Mouse (Mus musculus) 416B (cell line): Measurements from ENCODE around the gene D10Jhu81e.
A peak's percentile ranks its signal among the peaks of the same experiment; 100 is the strongest.

Source experiments
- DNase-seq: peaks from one replicate; pipeline ENCODE4 v3.0.0; 2011; ENCODE audit warnings: low read depth

Gene D10Jhu81e

DNA sequence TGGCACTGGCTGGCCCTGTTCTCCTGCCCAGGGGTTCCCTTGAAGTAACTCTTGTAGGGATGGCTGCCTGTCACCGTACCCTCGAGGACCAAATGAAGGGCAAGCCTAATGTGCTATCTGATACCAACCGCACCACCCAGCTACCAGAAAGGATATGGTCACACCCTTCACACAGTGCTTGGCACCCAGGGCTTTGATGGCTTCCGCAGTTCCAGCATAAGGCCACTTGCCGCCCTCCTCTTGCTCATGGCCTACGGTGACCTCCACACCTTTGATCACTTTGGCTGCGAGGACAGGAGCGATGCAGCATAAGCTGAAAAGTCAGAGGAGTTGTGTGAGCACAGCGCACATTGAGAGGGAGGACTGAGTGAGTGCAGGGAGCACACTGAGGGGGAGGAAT lies 6.3 kb downstream of the D10Jhu81e start:
- DNase-seq = no peak

DNA sequence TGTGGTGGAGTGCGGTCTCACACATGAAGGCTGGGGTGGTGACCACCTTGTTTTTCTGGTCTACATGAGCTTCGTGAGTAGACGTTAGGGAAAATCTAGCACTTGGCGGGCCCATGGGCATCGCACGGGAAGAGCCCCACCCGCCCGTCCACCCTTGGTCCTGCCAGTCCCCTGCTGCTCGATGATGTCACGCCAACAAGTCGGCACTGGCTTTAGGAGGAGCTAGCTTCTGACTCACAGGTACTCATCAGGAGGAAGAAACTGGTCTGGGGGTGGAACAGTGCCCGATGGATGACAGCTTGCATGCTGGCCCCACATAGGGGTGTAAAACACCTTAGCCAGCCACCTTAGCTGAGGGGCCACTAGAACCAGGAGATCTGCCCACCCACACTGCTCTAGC lies 6.9 kb downstream of the D10Jhu81e start:
- no peak for DNase-seq

DNA sequence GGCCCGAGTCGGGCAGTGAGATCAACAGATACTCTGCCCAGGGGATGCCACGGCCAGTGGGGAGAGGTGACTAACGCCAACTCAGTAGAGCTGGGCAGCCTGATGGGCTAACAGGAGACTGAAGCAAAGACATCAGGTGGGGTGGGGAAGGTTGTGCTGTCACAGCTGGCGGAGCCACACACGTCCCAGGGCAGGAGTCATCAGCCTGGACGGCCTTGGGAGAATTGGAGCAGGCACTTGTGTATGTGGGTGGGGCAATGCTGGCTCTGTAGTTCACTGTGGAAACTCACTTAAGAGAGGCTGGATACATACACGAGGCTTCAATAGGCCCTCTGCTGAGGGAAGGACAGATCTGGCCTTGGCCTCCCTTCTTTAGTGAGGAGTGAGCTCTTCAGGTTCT lies 8.5 kb downstream of the D10Jhu81e start:
- no peak for DNase-seq

DNA sequence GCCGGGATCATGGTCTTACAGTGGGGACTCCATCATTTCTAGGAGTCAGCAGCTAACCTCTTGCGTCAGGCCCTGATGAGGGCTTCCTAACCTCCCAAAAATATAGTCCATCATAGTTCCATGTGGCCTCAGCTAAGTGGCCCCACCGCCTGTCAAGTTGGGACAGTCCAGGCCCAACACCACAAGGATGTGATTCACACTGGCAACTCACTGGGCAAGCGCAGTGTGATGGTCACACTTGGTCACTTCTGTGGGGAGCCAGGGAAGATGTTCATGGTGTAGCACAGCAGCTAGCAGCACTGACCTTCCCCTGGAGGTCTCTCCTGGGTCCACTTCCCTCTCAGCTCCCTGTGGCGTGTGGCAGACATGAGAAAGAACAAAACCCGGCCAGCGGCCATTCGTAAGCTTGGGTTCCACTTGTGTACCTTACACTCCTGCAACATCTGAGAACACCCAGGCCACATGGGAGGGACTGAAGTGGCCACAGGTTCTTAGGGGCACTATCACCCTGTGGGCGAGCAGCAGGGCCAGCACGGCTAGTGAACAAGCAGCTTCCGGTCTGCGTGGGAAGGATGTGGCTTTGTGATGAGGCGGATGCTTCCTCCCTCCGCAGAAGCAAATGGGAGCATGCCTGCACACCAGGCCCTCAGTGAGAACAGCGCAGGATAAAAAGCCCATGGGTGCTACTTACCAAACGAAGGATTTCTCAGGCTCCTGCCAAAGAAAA lies 9.1 kb downstream of the D10Jhu81e start:
- peak; percentile 85 for DNase-seq

DNA sequence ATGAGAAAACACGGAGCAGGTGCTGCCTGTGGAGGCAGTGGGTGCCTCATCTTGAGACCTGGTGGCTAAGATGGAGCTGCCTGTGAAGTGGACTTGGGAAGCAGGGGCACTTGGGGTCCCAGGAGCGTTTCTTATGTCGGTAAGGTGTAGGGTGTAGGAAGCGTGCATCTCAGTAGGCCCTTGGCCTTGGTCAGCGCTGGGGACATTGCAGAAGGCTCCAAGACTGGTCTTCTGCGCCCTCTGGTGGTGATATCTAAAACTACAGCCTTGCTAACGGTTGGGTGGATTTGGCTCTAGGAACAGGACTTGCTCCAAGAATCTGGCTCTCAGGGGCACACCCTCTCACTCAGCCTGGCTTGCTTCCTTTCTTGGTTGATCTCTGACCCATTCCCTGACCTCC lies 9.7 kb downstream of the D10Jhu81e start:
- peak; percentile 90 for DNase-seq

DNA sequence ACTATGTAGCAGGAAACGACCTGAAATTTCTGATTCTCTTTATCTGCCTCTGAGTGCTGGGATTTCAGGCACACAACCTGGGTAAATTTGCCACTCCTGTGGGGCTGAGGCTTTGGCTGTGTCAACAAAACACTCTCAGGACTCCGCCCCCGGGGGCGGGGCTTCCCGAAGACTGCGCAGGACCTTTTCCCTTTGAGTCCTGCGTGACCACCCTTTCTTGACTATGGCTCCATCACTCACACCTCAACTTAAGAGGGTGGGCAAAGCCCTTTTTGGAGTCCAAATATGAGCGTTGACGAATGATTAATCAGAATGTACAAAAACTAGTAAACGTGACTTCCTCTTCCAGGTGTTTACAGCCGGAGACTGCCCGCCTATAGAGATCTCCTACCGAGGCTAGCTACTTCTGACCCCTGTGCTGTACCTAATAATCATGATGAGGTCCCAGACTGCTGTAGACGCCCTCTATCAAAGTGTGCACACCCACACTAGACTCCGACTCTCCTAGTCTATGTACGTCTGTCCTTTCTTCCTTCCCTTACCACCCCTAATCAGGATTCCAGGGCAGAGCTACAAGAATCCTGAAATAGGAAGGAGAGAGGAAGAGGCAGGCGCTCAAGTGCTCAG lies 10.2 kb downstream of the D10Jhu81e start:
- DNase-seq = peak; percentile 50

DNA sequence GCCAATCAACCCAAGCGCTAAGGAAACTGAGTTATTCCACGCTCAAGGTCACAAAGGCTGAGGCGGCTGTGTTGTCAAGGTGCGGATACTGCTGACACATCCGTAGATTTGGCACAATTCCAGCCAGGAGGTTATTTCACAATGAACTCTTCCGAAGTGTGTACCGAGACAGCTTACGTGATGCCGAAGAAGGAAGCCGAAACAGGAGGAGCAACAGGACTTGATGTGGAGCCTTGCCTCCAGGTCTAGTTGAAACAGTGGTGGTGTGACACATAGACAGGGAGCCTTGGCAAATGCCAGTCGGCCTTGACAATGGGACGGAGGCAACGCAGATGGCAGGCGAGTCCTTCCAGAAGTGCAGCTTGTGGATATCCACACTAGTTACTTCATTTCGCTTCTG lies 11.5 kb downstream of the D10Jhu81e start:
- DNase-seq = peak; percentile 94

DNA sequence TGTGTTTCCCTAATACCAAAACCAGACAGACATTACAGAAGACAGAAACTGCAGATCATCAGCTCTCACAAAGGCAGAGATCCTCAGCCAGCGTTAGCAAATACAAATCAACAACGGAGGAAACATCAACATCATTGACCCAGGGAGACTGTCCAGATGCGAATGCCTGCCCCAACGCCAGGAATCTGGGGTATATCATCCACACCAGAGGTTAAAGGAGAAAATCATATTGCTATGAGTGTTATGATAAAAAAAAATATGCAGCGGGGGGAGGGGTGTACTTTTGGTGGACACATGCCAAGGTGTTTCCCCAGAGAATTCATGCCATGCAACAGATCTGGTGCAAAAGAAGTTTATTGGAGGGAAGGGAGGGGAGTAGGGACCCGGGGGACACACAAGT lies 12.7 kb downstream of the D10Jhu81e start:
- DNase-seq = no peak

DNA sequence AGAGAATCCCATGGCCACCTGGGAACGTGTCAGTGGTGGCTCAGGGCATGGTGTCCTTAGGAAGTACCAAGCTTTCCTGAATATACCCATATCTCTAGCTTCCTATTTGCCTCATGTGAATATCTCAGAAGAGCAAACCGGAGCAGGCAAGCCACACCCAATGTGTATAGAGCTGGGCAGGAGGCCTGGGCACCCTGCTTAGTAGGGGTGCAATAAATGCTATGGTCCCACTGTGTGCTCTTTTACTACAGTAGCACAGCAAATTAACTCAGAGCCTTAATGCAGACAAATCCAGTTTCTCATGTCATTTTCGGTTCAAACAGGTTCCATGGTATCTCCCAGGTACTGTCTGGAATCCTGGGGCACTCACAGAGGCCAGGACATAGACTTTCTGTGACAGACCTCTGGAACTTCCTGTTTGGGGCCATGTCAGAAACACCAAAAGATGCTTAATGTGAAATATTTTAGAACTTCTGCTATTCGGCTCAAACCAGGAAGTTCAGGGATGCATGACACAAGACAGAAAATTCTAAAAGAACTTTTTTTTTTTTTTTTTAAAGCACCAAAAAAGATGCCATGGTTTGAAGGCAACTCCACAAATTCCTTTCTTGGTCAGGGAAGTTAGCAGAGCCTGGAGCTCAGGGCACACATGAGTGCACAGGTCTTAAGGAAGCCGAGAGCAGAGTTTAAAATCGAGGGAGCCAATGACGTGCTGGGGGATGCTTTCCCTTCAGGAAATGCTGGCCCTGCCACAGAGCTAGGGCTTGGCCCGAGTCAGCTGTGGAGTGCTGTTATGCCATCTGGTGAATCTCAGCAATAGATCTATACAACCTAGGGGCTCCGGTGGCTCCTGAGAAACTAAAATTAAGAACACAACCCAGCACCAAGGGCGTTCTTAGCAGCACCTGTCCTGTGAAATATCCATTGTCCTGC lies 20.5 kb downstream of the D10Jhu81e start:
- DNase-seq = peak; percentile 45

DNA sequence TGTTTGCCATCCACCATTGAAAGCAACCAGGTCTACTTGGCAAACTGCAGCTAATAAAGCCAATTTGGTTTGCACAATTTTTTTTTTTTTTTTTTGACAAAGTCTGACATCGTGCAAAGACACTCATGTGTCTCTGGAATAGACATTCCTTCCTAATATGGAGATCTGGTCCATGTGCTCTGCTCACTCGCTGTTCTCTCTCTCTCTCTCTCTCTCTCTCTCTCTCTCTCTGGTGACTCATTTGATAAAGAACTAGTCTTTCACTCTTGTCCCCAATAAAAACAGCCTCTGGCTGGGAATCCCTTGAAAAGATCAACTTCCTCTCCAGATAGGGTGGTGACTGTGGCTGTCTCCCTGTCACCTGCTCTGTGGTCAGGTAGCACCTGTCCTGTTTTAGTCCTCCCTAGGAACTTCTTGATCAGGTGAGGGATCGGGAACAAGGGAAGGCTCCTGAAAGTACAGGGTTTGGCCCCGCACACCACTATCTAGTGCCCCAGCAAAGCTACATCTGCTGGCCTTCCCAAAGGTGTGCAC lies 21.6 kb downstream of the D10Jhu81e start:
- DNase-seq = peak; percentile 59

DNA sequence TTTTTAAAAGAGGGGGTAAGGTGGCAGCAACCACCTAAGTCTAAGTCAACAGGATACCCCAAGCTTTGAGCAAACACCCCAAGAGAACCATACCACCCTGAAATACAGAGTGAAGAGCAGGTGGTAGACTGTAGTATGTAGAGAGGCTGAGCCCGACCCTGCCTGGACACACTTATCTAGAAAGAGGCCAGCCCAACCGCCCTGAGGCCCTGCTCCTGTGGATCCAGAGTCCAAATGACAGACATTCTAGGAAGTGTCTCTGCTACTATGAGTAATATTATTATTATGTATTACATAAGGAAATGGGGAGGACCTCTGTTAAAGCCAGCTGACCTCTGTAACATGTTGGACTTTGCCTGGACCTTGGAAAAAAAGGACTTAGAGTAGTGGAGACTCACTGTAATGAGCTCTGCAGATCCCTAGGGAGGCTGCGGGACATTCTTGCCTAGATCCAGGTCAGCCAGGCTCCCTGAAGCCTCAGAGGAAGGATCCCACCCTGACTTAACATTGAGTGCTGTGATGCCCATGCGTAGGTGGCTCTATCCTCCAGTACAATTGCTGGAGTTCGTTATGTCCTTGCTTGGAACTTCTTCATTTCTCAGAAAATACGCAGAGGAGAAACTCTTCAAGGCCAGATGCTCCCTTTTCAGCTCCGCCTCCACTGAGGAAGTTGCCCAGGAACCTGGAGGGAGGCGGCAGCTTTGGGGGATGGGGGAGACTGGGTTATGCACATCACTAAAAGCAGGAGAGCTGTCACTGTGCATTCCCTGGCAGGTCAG lies 25.7 kb downstream of the D10Jhu81e start:
- no peak for DNase-seq

DNA sequence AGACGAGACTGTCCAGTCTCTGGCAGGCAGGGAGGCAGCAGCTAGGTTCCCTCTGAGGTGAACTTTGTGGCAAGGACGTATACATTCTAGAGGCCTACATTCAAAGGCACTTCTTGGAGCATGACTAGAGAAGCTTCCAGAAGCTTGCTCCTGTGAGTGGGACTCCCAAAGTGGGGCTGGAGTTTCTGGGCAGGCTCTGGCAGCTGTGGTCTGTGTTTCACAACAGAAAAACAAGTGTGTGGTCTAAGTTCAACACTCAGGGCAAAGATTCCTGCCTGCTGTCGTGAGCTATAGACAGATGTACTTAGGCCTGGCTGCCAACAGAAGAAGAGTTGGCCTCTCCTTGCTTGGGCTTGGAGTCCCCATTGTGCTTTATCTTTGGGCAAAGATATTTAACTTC lies 28.7 kb downstream of the D10Jhu81e start:
- no peak for DNase-seq

DNA sequence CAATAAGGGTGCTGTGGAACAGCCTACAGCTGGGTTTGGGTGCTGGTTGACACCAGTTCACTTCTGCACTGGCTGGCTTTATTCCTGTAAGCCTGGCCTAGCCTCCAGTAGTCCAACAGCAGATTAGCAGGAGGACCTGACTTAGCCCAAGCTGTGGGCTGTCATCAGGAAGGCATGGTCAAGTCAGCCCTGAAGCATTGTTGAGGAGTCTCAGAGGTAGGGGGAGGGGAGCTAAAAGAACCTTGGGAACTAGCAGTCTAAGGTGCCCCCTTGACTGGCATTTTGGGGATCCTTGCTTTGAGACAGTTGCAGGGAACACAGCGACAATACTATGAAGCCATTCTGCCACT lies 29.4 kb downstream of the D10Jhu81e start:
- DNase-seq = no peak

DNA sequence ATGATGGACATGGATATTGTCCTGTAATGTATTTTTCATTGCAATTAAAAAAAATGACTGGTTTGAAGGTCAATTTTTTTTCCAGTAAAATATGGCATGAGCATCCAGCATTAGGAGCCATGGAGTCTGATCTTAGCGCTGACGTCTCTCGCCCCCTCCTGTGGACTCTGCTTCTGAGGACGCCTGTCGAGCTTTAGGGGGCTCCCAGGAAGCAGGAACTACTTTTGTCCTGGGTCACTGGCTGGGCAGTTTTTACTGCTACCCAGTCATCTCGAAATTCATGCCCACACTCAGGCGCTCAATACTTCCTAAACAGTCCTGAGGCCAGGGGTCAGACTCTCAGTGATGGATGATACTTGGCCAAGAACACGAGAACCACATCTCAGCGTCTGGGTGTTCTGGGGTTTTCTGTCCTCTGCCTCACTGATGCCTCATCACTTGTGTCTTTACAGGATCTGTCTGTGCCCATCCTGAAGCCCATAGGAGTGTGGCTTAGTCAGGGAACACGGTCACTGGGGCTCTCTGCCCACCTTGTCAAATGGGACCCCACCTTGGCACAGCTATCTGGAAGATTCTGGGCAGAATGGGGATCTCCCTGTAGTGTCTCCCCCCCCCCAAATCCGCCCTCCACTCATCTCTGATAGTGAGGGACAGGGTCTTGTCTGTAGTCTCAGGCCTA lies 29.9 kb downstream of the D10Jhu81e start:
- DNase-seq = no peak

DNA sequence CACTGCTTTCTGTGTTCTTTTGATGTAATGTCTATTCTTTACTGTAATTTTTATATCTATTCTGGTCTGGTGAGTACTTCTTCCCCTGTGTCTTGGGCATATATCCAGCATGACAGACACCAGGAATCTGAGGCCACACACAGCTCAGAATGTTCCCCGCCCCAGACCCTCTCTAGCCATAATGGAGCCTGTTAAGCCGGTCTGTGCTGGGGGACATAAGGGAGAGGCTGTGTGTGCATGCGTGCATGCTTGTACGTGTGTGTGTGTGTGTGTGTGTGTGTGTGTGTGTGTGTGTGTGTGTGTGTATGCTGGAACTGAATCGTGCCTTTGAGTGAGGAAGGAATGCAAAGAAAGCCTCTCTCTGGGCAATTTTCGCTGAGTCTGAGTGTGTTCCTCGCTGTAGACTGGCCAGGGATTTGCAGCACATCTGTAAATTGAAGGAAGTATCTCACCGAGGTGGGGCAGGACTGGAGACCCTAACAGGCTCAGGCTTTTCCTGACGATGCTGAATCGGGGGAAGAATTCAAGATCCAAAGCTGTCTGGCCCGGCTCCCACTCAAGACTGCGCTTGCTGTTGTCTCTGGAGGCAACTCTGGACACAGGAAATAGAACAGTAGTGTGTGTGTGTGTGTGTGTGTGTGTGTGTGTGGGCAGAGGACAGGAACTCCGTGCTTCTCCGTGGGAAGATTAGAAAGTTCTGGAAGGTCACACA lies 30.6 kb downstream of the D10Jhu81e start:
- no peak for DNase-seq

DNA sequence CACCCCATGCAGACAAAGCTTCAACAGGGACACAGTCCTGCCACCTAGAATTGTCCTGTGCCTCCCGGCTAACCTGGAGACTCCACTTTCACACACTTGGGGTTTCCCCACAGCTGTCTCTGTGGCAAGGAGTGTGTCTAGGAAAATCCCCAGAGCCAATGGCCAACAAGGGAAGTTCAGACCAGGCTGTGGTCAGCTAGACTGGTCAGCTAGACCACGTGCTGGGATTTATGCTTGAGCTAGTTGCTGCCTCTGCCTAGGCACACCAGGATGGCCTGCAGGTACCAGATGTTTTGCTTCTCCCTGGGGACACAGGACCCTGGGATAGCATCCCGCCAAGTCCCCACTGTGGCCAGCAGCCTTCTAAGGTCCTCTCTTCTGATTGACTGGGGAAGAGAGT lies 32.4 kb downstream of the D10Jhu81e start:
- DNase-seq = no peak

DNA sequence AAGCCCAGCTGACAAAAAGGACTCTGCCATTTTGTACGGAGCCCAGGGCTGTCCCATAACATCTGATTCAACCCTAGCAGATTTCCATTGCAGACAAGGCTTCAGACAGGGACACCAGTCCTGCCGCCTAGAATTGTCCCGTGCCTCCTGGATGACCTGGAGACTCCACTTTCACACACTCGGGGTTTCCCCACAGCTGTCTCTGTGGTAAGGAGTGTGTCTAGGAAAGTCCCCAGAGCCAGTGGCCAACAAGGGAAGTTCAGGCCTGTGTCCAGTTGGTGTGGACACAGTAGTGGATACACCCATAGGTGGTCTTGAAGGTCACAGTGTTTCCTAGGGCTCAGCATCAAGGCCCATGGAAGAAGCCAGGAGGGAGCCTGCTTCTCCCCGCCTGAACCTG lies 33.6 kb downstream of the D10Jhu81e start:
- DNase-seq = no peak

DNA sequence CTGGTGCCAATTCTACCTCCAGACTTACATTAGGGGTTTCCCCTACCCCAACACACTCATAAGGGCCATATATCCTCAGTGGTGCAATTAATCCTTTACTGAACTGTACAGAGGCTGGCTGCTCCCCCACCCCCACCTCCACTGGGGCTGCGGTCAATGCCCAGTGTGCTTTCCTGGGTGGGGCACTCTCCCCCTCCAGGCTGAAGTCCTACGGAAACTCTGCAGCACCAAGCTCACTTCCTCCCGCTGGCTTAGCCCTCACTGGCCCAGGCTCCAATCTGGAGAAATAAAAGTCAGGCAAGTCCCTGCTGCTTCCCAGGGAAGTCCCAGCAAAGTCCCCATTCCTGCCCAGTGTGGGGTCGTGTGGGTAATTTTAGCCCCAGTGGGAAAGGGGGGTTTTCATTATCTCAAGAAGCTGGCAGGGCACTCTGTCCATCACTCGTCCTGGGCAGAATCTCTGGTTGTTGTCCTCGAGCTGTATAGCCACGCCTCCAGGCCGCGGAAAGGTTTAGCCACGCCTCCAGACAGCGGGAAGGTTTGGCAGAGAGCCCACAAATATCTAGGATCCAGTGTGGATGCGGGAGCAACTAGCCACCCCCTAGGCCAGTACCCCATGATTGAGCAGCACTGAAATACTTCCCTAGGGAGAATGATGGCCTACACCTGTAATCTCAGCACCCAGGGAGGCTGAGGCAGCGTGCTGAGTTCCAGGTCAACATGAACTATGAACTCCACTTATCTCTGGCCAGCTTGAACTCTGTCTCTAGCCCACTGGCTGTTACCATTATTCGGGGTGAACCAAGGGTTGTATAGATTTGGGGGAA lies 34.4 kb downstream of the D10Jhu81e start:
- no peak for DNase-seq

DNA sequence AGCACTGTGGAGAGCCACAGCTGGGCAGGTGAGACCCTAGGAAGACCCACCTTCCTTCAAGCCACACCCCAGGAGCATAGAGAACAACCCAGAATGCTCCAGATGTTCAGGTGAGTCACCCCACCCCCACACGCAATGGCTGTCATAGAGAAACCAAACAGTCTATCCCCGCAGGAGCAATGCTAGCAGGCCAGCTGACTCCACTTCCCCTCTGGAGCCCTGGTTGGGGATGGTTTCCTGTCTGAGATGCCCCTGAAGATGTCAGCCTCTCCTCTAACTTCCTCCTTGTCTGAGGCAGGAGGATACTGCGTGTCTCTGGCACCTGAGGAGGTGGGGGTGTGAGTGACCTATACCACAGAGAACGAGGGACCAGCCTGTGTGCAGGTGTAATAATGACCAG lies 35.2 kb downstream of the D10Jhu81e start:
- DNase-seq = no peak

DNA sequence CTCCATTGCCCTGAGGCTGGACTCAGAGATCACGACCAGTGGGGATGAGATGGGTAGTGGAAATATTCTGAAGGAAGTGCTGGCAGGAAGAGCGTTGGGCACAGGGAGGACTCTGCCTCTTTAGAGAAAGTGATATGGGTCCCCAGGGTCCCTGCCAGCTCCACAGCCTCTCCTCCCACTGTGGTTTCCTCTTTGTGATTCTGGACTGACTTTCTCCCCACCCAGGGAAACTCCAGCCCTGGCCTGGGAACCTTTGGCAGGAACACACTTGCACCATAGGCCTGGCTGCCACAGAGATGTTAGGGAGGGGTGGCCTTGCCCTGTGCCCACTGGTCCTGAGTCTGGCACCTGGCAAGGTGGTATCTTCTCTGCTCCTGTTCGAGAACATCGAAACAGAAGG lies 39.6 kb downstream of the D10Jhu81e start:
- no peak for DNase-seq
